Mouse (Mus musculus): ENCODE measurements around the gene Fosl1. TPM values are rescaled to one million over a fixed set of nuclear protein-coding genes. Genes with fewer than 3 reads are reported as not detected.

The Fosl1 gene
- polyA plus RNA-seq, 1 experiment from 2014 or later = not detected

DNA sequence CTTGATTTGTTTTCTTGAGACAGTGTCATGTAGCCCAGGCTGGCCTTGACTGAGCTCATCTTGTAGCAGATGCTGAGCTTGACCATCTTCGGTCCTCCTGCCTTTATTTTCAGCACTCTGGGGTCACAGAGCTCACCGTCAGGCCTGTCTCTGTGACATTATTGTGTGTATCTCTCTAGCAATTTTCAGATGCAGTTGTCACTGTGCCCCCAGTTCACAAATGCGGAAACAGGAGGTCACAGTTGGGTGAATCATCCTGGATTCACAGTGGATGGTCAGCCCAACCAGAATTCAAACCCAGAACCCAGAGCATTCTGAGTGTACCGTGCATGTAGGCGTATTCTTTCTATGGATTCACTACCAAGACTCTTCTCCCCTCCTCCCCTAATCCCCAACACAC lies 1.6 kb upstream of the Fosl1 start:
- no peak for DNase-seq (ENCODE audit: low spot score)
- WGBS = 88% methylated on average over 5 of the region's 5 CpGs
- H3K36me3 ChIP-seq (ENCODE audit: control insufficient read depth, insufficient read depth, low read length) = no peaks in the 10 kb centered on the region
- no peak overlapping the region for H3K4me3 ChIP-seq (ENCODE audit: low read depth, low read length)
- H3K27ac ChIP-seq (ENCODE audit: low read depth, low read length) = no peak overlapping the region
- no peak for ATAC-seq (ENCODE audit: low FRiP score)
- no peak overlapping the region for H3K9ac ChIP-seq (ENCODE audit: low read depth, low read length)
- H3K9me3 ChIP-seq (ENCODE audit: control insufficient read depth, low read length) = no peaks in the 10 kb centered on the region
- H3K4me1 ChIP-seq (replicated peaks; ENCODE audit: control insufficient read depth, insufficient read depth, low read length) = no peaks in the 10 kb centered on the region; the same call in 1 of the 2 replicates
- H3K27me3 ChIP-seq (ENCODE audit: control insufficient read depth, insufficient read depth, low read length) = peaks cover 46% of the 10 kb centered on the region
- H3K4me2 ChIP-seq (replicated peaks; ENCODE audit: low read depth, low read length) = no peak overlapping the region

DNA sequence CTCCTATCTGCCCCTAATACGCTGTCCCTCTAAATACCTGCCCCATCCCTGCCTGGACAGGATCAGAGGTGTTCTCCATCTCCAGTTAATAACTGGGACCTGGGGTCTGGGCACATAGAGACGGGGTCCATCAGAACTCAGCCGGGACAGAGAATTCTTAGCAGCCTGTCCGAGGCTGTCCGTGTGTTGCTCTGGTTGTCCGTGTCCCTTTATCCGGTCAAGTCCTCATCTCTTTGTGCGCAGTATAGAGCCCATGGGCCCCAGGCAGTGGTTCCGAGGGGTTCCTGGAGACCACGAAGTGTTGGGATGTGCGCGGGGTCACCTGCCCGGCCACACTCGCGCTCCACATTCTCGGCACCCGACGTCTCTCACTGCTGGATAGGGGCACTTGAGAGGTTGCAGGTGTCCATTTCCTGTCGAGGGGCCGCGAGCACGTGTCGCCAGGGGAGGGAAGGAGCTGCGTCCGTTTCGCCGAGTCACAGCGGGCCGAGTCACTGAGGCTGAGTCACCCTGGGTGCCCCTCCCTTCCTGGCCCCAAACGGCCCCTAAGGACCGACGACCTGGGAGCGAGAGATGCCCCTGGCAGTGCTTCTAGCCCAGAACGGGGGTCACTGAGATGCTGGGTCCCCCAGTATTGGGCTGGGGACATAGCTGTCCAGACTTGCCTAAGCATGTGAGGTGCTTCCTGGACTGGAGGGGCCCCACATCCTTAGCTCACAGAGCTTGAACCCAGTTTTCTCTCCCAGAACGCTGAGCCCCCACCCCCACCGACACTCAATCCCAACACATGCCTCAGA lies 1.2 kb downstream of the Fosl1 start:
- no peaks in the 10 kb centered on the region for H3K9me3 ChIP-seq (ENCODE audit: control insufficient read depth, low read length)
- H3K36me3 ChIP-seq (ENCODE audit: control insufficient read depth, insufficient read depth, low read length) = no peaks in the 10 kb centered on the region
- H3K27me3 ChIP-seq (ENCODE audit: control insufficient read depth, insufficient read depth, low read length) = peaks cover 46% of the 10 kb centered on the region
- H3K4me1 ChIP-seq (replicated peaks; ENCODE audit: control insufficient read depth, insufficient read depth, low read length) = no peaks in the 10 kb centered on the region; the same call in 1 of the 2 replicates
- H3K9ac ChIP-seq (ENCODE audit: low read depth, low read length) = no peak overlapping the region
- no peak overlapping the region for H3K27ac ChIP-seq (ENCODE audit: low read depth, low read length)
- WGBS = 9% methylated on average over 36 of the region's 36 CpGs
- no peak for ATAC-seq (ENCODE audit: low FRiP score)
- H3K4me2 ChIP-seq (replicated peaks; ENCODE audit: low read depth, low read length) = peak overlapping the region; percentile 82; the same call in 1 of the 2 replicates
- peak overlapping the region; percentile 52; the same call in 1 of the 2 replicates for H3K4me3 ChIP-seq (ENCODE audit: low read depth, low read length)
- peak; percentile 51 for DNase-seq (ENCODE audit: low spot score)

DNA sequence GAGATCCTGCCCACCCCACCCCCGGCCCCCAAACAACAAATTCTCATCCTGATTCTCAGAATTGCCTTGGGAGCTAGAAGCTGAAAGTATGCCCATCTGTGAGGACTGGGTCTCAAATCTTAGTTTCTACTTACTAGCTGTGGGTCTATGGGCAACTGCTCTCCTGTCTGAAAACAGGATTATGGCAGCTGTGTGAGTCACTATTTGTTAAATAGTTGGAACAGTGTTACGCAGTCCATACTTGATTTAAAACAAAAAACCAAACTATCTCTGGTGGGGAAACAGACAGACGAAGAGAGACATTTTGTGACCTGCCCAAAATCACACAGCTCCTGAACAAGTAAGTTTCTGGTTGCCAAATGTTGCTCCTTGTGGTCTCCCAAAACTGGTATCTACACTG lies 2.3 kb downstream of the Fosl1 start:
- 82% methylated on average over 3 of the region's 3 CpGs for WGBS

DNA sequence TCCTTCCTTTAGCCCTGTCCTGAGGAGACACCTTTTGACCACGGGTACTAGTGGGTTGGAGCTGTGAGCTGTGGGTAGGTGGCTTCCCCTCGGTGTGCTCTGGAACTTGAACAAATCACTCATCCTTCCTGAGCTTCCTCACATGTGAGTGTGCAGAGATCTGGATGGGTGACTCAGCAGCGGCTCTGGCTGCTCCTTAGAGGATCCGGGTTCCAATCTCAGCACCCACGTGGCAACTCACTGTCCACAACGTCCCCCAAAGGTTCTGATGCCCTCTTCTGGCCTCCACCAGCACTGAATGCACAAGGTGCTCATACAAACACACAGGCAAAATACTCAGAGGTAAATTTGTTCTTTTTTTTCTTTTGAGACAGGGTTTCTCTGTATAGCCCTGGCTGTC lies 4.4 kb downstream of the Fosl1 start:
- no peak overlapping the region for H3K27ac ChIP-seq (ENCODE audit: low read depth, low read length)
- DNase-seq (ENCODE audit: low spot score) = no peak
- peaks cover 37% of the 10 kb centered on the region for H3K27me3 ChIP-seq (ENCODE audit: control insufficient read depth, insufficient read depth, low read length)

More for the DNA sequence above, 2.3 kb downstream of the Fosl1 start:
- H3K27ac ChIP-seq (ENCODE audit: low read depth, low read length) = no peak overlapping the region
- no peaks in the 10 kb centered on the region for H3K9me3 ChIP-seq (ENCODE audit: control insufficient read depth, low read length)
- peaks cover 46% of the 10 kb centered on the region for H3K27me3 ChIP-seq (ENCODE audit: control insufficient read depth, insufficient read depth, low read length)
- H3K4me3 ChIP-seq (ENCODE audit: low read depth, low read length) = no peak overlapping the region
- H3K4me2 ChIP-seq (replicated peaks; ENCODE audit: low read depth, low read length) = no peak overlapping the region
- H3K9ac ChIP-seq (ENCODE audit: low read depth, low read length) = no peak overlapping the region
- ATAC-seq (ENCODE audit: low FRiP score) = no peak
- H3K36me3 ChIP-seq (ENCODE audit: control insufficient read depth, insufficient read depth, low read length) = no peaks in the 10 kb centered on the region
- no peak for DNase-seq (ENCODE audit: low spot score)
- no peaks in the 10 kb centered on the region; the same call in 1 of the 2 replicates for H3K4me1 ChIP-seq (replicated peaks; ENCODE audit: control insufficient read depth, insufficient read depth, low read length)

DNA sequence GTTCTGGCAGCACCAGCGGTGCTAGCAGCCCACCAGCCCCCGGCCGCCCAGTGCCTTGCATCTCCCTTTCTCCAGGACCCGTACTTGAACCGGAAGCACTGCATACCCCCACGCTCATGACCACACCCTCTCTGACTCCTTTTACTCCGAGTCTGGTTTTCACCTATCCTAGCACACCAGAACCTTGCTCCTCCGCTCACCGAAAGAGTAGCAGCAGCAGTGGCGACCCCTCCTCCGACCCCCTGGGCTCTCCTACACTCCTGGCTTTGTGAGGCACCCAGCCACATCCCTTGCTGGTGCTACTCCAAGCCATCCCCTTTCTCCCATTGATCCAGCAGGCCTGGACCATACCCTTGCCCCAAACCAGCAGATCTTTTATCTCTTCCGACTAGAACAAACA lies 7.7 kb downstream of the Fosl1 start:
- Histone ChIP-seq H3K4me2 (replicated peaks; ENCODE audit: low read depth, low read length) (0 out of 2 replicates have a peak overlapping the region, but pooled peaks have one; percentile 6), H3K27me3 (ENCODE audit: control insufficient read depth, insufficient read depth, low read length) (peaks cover 4% of the 10 kb centered on the region), H3K9me3 (ENCODE audit: control insufficient read depth, low read length) (no peaks in the 10 kb centered on the region), H3K4me1 (replicated peaks; ENCODE audit: control insufficient read depth, insufficient read depth, low read length) (peaks cover 9% of the 10 kb centered on the region), H3K9ac (ENCODE audit: low read depth, low read length) (no peak overlapping the region), H3K4me3 (ENCODE audit: low read depth, low read length) (0 out of 2 replicates have a peak overlapping the region, but pooled peaks have one; percentile 6), H3K36me3 (ENCODE audit: control insufficient read depth, insufficient read depth, low read length) (no peaks in the 10 kb centered on the region), H3K27ac (ENCODE audit: low read depth, low read length) (no peak overlapping the region)
- DNase-seq (ENCODE audit: low spot score) (no peak), ATAC-seq (ENCODE audit: low FRiP score) (no peak)
- 79% methylated on average over 12 of the region's 12 CpGs for WGBS

More for the DNA sequence above, 4.4 kb downstream of the Fosl1 start:
- H3K4me2 ChIP-seq (replicated peaks; ENCODE audit: low read depth, low read length) = no peak overlapping the region
- WGBS = 73% methylated on average over 6 of the region's 6 CpGs
- no peak overlapping the region for H3K9ac ChIP-seq (ENCODE audit: low read depth, low read length)
- peaks cover 9% of the 10 kb centered on the region for H3K4me1 ChIP-seq (replicated peaks; ENCODE audit: control insufficient read depth, insufficient read depth, low read length)
- no peak overlapping the region for H3K4me3 ChIP-seq (ENCODE audit: low read depth, low read length)
- ATAC-seq (ENCODE audit: low FRiP score) = no peak
- no peaks in the 10 kb centered on the region for H3K9me3 ChIP-seq (ENCODE audit: control insufficient read depth, low read length)
- H3K36me3 ChIP-seq (ENCODE audit: control insufficient read depth, insufficient read depth, low read length) = no peaks in the 10 kb centered on the region

DNA sequence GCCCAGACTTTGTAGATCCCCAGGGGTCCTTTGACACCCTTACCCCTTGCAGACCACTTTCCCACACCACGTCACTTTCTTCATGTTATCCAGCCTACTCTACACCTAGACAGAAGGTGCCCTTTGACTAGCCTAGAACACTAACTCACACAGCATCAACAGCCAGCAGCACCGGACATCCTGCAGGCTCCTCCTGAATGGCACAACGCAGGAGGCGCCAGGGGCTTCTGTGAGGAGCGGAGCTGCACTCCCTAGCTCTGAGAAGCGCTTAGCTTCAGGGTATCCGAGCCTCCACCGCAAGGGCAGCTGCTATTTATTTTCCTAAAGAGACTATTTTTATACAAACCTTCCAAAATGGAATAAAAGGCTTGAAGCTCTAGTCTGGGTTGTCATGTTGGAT lies 8.2 kb downstream of the Fosl1 start:
- 69% methylated on average over 8 of the region's 8 CpGs for WGBS
- peaks cover 9% of the 10 kb centered on the region for H3K4me1 ChIP-seq (replicated peaks; ENCODE audit: control insufficient read depth, insufficient read depth, low read length)
- DNase-seq (ENCODE audit: low spot score) = no peak
- H3K4me3 ChIP-seq (ENCODE audit: low read depth, low read length) = peak overlapping the region; percentile 73; the same call in 1 of the 2 replicates
- H3K36me3 ChIP-seq (ENCODE audit: control insufficient read depth, insufficient read depth, low read length) = no peaks in the 10 kb centered on the region
- H3K4me2 ChIP-seq (replicated peaks; ENCODE audit: low read depth, low read length) = peak overlapping the region; percentile 99
- H3K9ac ChIP-seq (ENCODE audit: low read depth, low read length) = peak overlapping the region; percentile 16; the same call in 1 of the 2 replicates
- no peaks in the 10 kb centered on the region; the same call in 1 of the 2 replicates for H3K27me3 ChIP-seq (ENCODE audit: control insufficient read depth, insufficient read depth, low read length)
- no peaks in the 10 kb centered on the region for H3K9me3 ChIP-seq (ENCODE audit: control insufficient read depth, low read length)
- no peak for ATAC-seq (ENCODE audit: low FRiP score)
- no peak overlapping the region for H3K27ac ChIP-seq (ENCODE audit: low read depth, low read length)

DNA sequence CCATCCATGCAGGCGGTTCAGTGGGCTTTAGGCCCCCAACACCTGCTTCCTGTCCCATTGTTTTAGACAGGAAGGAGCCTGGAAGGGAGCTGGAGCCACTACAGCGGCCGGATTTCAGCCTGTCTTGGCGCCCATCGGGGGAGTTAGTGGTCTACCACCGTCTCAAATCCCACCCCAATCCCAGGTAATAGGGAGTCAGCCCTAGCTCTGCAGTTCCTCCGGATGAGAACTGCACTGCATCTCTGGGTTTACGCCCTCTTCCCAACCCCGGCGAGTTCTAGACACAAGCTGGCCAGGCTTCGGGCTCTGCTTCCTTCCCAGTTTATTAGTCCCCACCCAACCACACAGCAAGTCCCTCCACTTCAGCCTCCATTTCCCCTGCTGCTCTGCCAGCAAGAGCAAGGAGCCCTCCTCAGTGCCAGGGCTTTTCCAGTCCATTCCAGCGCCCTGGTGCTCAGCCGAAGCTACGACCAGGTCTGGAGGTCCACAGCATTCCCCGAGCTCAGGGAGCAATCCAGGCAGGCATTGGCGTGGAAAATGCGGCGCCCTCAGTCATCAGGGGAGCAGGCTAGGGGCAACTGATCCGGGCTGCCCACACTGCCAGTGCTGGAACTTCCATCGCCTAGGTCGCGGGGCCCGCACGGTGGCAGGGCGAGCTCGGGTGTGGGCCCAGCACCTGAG lies 9.0 kb downstream of the Fosl1 start:
- H3K27me3 ChIP-seq (ENCODE audit: control insufficient read depth, insufficient read depth, low read length) = no peaks in the 10 kb centered on the region; the same call in 1 of the 2 replicates
- peaks cover 13% of the 10 kb centered on the region for H3K4me1 ChIP-seq (replicated peaks; ENCODE audit: control insufficient read depth, insufficient read depth, low read length)
- WGBS = 7% methylated on average over 26 of the region's 26 CpGs
- H3K4me3 ChIP-seq (ENCODE audit: low read depth, low read length) = peak overlapping the region; percentile 73
- H3K36me3 ChIP-seq (ENCODE audit: control insufficient read depth, insufficient read depth, low read length) = no peaks in the 10 kb centered on the region
- ATAC-seq (ENCODE audit: low FRiP score) = peak; percentile 5; the same call in 1 of the 2 replicates
- no peaks in the 10 kb centered on the region for H3K9me3 ChIP-seq (ENCODE audit: control insufficient read depth, low read length)
- peak overlapping the region; percentile 89 for H3K27ac ChIP-seq (ENCODE audit: low read depth, low read length)
- H3K9ac ChIP-seq (ENCODE audit: low read depth, low read length) = peak overlapping the region; percentile 85
- H3K4me2 ChIP-seq (replicated peaks; ENCODE audit: low read depth, low read length) = peak overlapping the region; percentile 99
- no peak for DNase-seq (ENCODE audit: low spot score)

DNA sequence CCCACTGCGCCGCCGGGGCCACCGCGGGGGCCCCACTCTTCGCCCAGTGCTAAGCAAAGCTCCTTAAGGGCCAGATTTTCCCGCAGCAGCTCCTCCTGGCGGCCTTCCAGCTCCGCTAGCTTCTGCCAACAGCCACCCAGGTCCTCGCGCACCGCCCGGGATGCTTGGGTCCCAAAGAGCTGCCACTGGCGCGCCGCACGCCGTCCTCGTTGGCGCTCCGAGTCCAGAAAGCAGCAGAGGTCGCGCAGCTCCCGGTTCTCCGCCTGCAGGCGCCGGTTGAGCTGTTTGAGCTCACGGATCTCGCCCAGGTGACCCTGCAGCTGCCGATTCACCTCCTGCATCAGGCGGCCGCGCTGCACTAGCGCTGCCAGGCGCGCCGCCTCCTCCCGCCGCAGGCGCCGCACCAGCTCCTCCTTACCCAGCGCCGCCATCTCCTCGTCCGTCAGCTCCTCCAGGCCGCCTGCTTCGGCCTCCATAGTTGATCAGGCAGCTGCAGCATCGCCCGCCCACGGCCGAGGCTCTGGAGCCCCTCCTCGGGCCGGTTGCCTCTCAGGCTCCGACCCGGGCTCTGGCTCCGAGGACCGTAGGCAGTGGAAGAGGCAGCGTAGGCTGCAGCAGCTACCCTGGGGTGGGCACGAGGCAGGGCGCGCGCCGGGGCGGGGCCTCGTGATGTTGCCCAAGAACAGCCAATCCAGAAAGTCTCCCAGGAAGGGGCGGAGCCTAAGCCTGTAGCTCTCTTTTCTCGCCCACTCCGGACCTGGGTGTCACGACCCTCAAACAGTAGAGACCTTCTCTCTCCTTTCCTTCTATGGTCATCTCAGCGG lies 9.8 kb downstream of the Fosl1 start:
- Histone ChIP-seq H3K36me3 (ENCODE audit: control insufficient read depth, insufficient read depth, low read length) (no peaks in the 10 kb centered on the region), H3K4me3 (ENCODE audit: low read depth, low read length) (peak overlapping the region; percentile 73), H3K27ac (ENCODE audit: low read depth, low read length) (peak overlapping the region; percentile 89), H3K27me3 (ENCODE audit: control insufficient read depth, insufficient read depth, low read length) (no peaks in the 10 kb centered on the region; the same call in 1 of the 2 replicates), H3K4me1 (replicated peaks; ENCODE audit: control insufficient read depth, insufficient read depth, low read length) (peaks cover 14% of the 10 kb centered on the region), H3K9me3 (ENCODE audit: control insufficient read depth, low read length) (no peaks in the 10 kb centered on the region), H3K9ac (ENCODE audit: low read depth, low read length) (peak overlapping the region; percentile 85), H3K4me2 (replicated peaks; ENCODE audit: low read depth, low read length) (peak overlapping the region; percentile 99)
- ATAC-seq (ENCODE audit: low FRiP score) (peak; percentile 93), DNase-seq (ENCODE audit: low spot score) (peak; percentile 97)
- under 1% methylated on average over 70 of the region's 70 CpGs for WGBS

All from hindbrain, embryonic 11.5 days (tissue).